ENCODE assay signal across 18 mouse cellular contexts in genomic region chr1:75337097-75337496, GRCm38 (mm10). TPM values are rescaled to one million over a fixed set of nuclear protein-coding genes. Genes with fewer than 3 reads are reported as not detected.
"Had no signal": no experiment of that assay in that cellular context is flagged by ENCODE, and none has a peak within 500 bp of the region (broad histone marks: within the 10 kb centered on the region; RNA-seq: fewer than 3 reads in every experiment).

No protein-coding gene starts in this region.

- H3K36me3 ChIP-seq: liver, embryonic 12.5 days; midbrain, embryonic 10.5 days; neural tube, embryonic 13.5 days; stomach, embryonic 15.5 days had no signal

- DNase-seq: kidney, adult 8-10 months; kidney, postnatal 10 days; kidney, postnatal 4 days; lung, postnatal 4 days; retina, postnatal 1 day; right cerebral cortex, postnatal 14 days; thymus, adult 2 months; thymus, postnatal 25 days had no signal

- H3K4me2 ChIP-seq: liver, embryonic 12.5 days; neural tube, embryonic 13.5 days; stomach, embryonic 15.5 days had no signal

- H3K27ac ChIP-seq: layer of hippocampus, adult 2 months; liver, embryonic 12.5 days had no signal

- H3K9ac ChIP-seq: liver, embryonic 12.5 days; neural tube, embryonic 13.5 days; stomach, embryonic 15.5 days had no signal

- H3K27me3 ChIP-seq: neural tube, embryonic 13.5 days; stomach, embryonic 15.5 days had no signal

- H3K9me3 ChIP-seq: liver, embryonic 12.5 days; midbrain, embryonic 10.5 days; neural tube, embryonic 13.5 days; stomach, embryonic 15.5 days had no signal

- ATAC-seq: inflammation-experienced regulatory T-cells, adult 6 months; liver, embryonic 12.5 days; midbrain, embryonic 16.5 days had no signal

- H3K4me3 ChIP-seq: layer of hippocampus, adult 2 months; liver, embryonic 12.5 days; midbrain, embryonic 10.5 days; neural tube, embryonic 13.5 days; stomach, embryonic 15.5 days had no signal

RNA-seq across cellular contexts. Expression of gene Des, which starts 23.0 kb away (rescaled TPM):
- total RNA-seq: megakaryocyte, adult 5-6 weeks had no signal

RNA-seq across cellular contexts. Expression of gene Resp18, which starts 58.9 kb away (rescaled TPM):
- total RNA-seq: megakaryocyte, adult 5-6 weeks had no signal
- polyA plus RNA-seq: inflammation-experienced regulatory T-cells, adult 6 months; limb, embryonic 11.5 days; spleen, adult 2 months had no signal
